Mouse (Mus musculus): ENCODE measurements around the gene Vcp.

DNA sequence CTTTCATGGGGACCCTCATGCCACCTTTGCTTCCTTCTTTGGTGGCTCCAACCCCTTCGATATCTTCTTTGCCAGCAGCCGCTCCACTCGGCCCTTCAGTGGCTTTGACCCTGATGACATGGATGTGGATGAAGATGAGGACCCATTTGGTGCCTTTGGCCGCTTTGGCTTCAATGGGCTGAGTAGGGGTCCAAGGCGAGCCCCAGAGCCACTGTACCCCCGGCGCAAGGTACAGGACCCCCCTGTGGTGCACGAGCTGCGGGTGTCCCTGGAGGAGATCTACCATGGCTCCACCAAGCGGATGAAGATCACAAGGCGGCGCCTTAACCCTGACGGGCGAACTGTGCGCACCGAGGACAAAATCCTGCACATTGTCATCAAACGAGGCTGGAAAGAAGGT is 43.7 kb downstream of the Vcp start:
- TF ChIP-seq CTCF (IDR thresholded peaks at IDR 0.05; ENCODE audit: low read depth) (no peak), EP300 (IDR thresholded peaks at IDR 0.05; ENCODE audit: low read depth) (no peak)

Measured in heart, postnatal 0 days (tissue).